Mouse (Mus musculus) liver (tissue): ENCODE measurements at regions not wholly inside any gene's neighbourhood (a gene's known extent, or its start where the extent isn't known, plus 50 kb on each side); places are given as distances from the start of the nearest gene placed in this dataset.
"Not testable (repeated sequence)": the region's sequence is repeated elsewhere in the genome, so short reads cannot be mapped to it uniquely, and the experiment has no call there.

Source experiments
- DNase-seq: peaks from one replicate; pipeline ENCODE4 v3.0.0-alpha.2; 2020; ENCODE audit warnings: mixed read lengths

- DNase-seq, result no peak
Measured at GRCm38 (mm10) chr15:38129330-38129729, 704.0 kb downstream of the 4930447A16Rik start.

GRCm38 (mm10) chr15:38129861-38130631 is 704.7 kb downstream of the 4930447A16Rik start:
- no peak for DNase-seq

- peak; percentile 28 for DNase-seq
Measured at GRCm38 (mm10) chr15:38130632-38131028, 705.3 kb downstream of the 4930447A16Rik start.

GRCm38 (mm10) chr15:38139639-38140038 is 714.3 kb downstream of the 4930447A16Rik start:
- no peak for DNase-seq

GRCm38 (mm10) chr15:38143495-38143894 is 718.1 kb downstream of the 4930447A16Rik start:
- DNase-seq, result peak; percentile 69

GRCm38 (mm10) chr15:38151654-38152053 is 726.3 kb downstream of the 4930447A16Rik start:
- no peak for DNase-seq

- DNase-seq, result not testable (repeated sequence)
Measured at GRCm38 (mm10) chr15:38153821-38154220, 728.5 kb downstream of the 4930447A16Rik start.

GRCm38 (mm10) chr15:38159161-38159560 is 733.8 kb downstream of the 4930447A16Rik start:
- no peak for DNase-seq

GRCm38 (mm10) chr15:38163721-38164120 is 738.4 kb downstream of the 4930447A16Rik start:
- DNase-seq, result no peak

GRCm38 (mm10) chr15:38164848-38165247 is 739.5 kb downstream of the 4930447A16Rik start:
- no peak for DNase-seq

- no peak for DNase-seq
Measured at GRCm38 (mm10) chr15:38165881-38166445, 740.6 kb downstream of the 4930447A16Rik start.

GRCm38 (mm10) chr15:38166476-38166875 is 741.1 kb downstream of the 4930447A16Rik start:
- no peak for DNase-seq

GRCm38 (mm10) chr15:38167618-38168152 is 742.3 kb downstream of the 4930447A16Rik start:
- no peak for DNase-seq

GRCm38 (mm10) chr15:38169191-38169590 is 743.8 kb downstream of the 4930447A16Rik start:
- DNase-seq, result no peak
